Mouse (Mus musculus): ENCODE measurements around the gene Hip1r. TPM values are rescaled to one million over a fixed set of nuclear protein-coding genes. Genes with fewer than 3 reads are reported as not detected.

Hip1r gene
- polyA plus RNA-seq, 1 experiment from 2014 or later, result 31.2 TPM

DNA sequence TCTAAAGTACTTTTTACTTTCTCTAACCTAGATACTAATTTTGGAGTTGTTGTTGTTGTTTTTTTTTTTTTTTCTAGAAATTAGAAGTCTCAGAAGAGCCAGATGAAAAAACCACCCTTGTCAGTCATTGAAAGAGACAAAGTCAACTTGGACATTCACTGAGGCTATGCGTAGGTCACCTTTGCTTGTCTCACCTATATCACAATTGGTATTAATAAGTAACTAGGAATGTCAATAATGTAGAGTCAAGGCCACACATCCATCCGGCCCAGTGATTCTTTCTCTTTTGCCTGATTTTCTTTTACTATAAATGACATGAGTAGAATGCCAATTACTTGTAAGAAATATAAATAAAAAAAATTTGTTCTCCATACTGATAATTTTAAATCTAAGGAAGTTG, 6.7 kb upstream of the Hip1r start:
- Histone ChIP-seq H3K36me3 (ENCODE audit: control insufficient read depth, insufficient read depth, low read length) (no peaks in the 10 kb centered on the region), H3K27me3 (ENCODE audit: control insufficient read depth, insufficient read depth, low read length) (no peaks in the 10 kb centered on the region), H3K4me3 (replicated peaks; ENCODE audit: low read length) (no peak overlapping the region), H3K4me2 (ENCODE audit: low read depth, low read length) (no peak overlapping the region), H3K9me3 (replicated peaks; ENCODE audit: control insufficient read depth, low read length) (no peaks in the 10 kb centered on the region), H3K27ac (ENCODE audit: low read length) (no peak overlapping the region), H3K4me1 (ENCODE audit: control insufficient read depth, insufficient read depth, low read length) (peaks cover 5% of the 10 kb centered on the region; the same call in 1 of the 2 replicates), H3K9ac (ENCODE audit: low read length) (no peak overlapping the region)
- ATAC-seq (ENCODE audit: insufficient read depth, low FRiP score), result no peak
- 58% methylated on average over 2 of the region's 2 CpGs for WGBS

DNA sequence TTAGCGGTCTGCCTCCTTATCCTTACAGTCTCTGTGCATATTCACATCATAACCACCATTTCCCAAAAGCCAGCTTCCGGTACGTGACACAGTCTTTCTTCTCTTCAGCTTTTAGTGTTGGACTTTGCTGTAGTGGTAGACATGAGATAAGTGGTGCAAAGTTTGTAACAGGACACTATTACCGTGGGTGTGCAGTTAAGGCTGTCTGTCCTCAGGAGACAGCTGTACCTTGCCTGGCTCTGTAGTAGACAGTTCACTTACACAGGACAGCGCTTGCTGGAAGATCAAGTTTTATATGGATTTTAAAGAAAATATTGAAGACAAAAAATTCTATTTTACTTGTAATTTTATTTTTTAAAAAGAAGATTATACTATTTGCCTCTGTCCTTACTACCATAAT, 5.0 kb upstream of the Hip1r start:
- no peak overlapping the region for H3K4me2 ChIP-seq (ENCODE audit: low read depth, low read length)
- H3K9ac ChIP-seq (ENCODE audit: low read length), result no peak overlapping the region
- no peaks in the 10 kb centered on the region for H3K27me3 ChIP-seq (ENCODE audit: control insufficient read depth, insufficient read depth, low read length)
- H3K9me3 ChIP-seq (replicated peaks; ENCODE audit: control insufficient read depth, low read length), result no peaks in the 10 kb centered on the region
- H3K36me3 ChIP-seq (ENCODE audit: control insufficient read depth, insufficient read depth, low read length), result no peaks in the 10 kb centered on the region
- no peak overlapping the region for H3K27ac ChIP-seq (ENCODE audit: low read length)
- no peak overlapping the region for H3K4me3 ChIP-seq (replicated peaks; ENCODE audit: low read length)
- ATAC-seq (ENCODE audit: insufficient read depth, low FRiP score), result no peak
- WGBS, result 56% methylated on average over 5 of the region's 5 CpGs
- peaks cover 5% of the 10 kb centered on the region; the same call in 1 of the 2 replicates for H3K4me1 ChIP-seq (ENCODE audit: control insufficient read depth, insufficient read depth, low read length)

DNA sequence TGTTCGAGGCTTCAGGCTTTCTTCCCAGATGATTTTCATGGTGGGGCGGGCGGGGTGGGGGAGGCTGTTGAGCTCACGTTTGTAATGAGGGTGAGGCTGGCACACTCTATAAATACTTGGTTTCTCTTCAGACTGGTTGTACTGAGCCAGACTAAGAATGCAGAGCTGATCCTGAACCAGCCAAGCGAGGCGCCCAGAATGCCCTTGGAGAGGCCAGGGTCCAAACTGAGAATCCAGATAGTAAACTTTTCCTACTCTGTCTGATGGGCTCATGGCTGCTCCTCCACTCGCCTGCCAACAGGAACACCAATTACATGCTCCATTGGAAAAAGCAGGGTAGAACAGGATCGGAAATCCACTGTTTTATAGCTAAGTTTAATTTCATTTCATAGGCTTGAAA, 4.2 kb upstream of the Hip1r start:
- no peak overlapping the region for H3K9ac ChIP-seq (ENCODE audit: low read length)
- 70% methylated on average over 8 of the region's 8 CpGs for WGBS
- H3K4me1 ChIP-seq (ENCODE audit: control insufficient read depth, insufficient read depth, low read length), result peaks cover 5% of the 10 kb centered on the region; the same call in 1 of the 2 replicates
- no peaks in the 10 kb centered on the region for H3K9me3 ChIP-seq (replicated peaks; ENCODE audit: control insufficient read depth, low read length)
- no peaks in the 10 kb centered on the region for H3K27me3 ChIP-seq (ENCODE audit: control insufficient read depth, insufficient read depth, low read length)
- no peaks in the 10 kb centered on the region for H3K36me3 ChIP-seq (ENCODE audit: control insufficient read depth, insufficient read depth, low read length)
- H3K4me3 ChIP-seq (replicated peaks; ENCODE audit: low read length), result no peak overlapping the region
- H3K4me2 ChIP-seq (ENCODE audit: low read depth, low read length), result no peak overlapping the region
- ATAC-seq (ENCODE audit: insufficient read depth, low FRiP score), result no peak
- no peak overlapping the region for H3K27ac ChIP-seq (ENCODE audit: low read length)

- H3K27me3 ChIP-seq (ENCODE audit: control insufficient read depth, insufficient read depth, low read length), result no peaks in the 10 kb centered on the region
- no peak overlapping the region for H3K27ac ChIP-seq (ENCODE audit: low read length)
- no peak overlapping the region for H3K4me2 ChIP-seq (ENCODE audit: low read depth, low read length)
- peaks cover 6% of the 10 kb centered on the region; the same call in 1 of the 2 replicates for H3K4me1 ChIP-seq (ENCODE audit: control insufficient read depth, insufficient read depth, low read length)
- H3K4me3 ChIP-seq (replicated peaks; ENCODE audit: low read length), result no peak overlapping the region
- no peaks in the 10 kb centered on the region for H3K36me3 ChIP-seq (ENCODE audit: control insufficient read depth, insufficient read depth, low read length)
- 88% methylated on average over 4 of the region's 4 CpGs for WGBS
- H3K9ac ChIP-seq (ENCODE audit: low read length), result no peak overlapping the region
- no peaks in the 10 kb centered on the region for H3K9me3 ChIP-seq (replicated peaks; ENCODE audit: control insufficient read depth, low read length)
- no peak for ATAC-seq (ENCODE audit: insufficient read depth, low FRiP score)
Measured at GRCm38 (mm10) chr5:123970576-123970975, 2.9 kb upstream of the Hip1r start.

GRCm38 (mm10) chr5:123972453-123972852, 975 bp upstream of the Hip1r start:
- H3K4me2 ChIP-seq (ENCODE audit: low read depth, low read length), result no peak overlapping the region
- H3K4me3 ChIP-seq (replicated peaks; ENCODE audit: low read length), result no peak overlapping the region
- H3K9me3 ChIP-seq (replicated peaks; ENCODE audit: control insufficient read depth, low read length), result no peaks in the 10 kb centered on the region
- WGBS, result 64% methylated on average over 6 of the region's 6 CpGs
- peaks cover 6% of the 10 kb centered on the region; the same call in 1 of the 2 replicates for H3K4me1 ChIP-seq (ENCODE audit: control insufficient read depth, insufficient read depth, low read length)
- no peaks in the 10 kb centered on the region for H3K36me3 ChIP-seq (ENCODE audit: control insufficient read depth, insufficient read depth, low read length)
- no peak overlapping the region for H3K27ac ChIP-seq (ENCODE audit: low read length)
- no peak overlapping the region for H3K9ac ChIP-seq (ENCODE audit: low read length)
- no peaks in the 10 kb centered on the region for H3K27me3 ChIP-seq (ENCODE audit: control insufficient read depth, insufficient read depth, low read length)
- ATAC-seq (ENCODE audit: insufficient read depth, low FRiP score), result no peak

- Histone ChIP-seq H3K4me3 (replicated peaks; ENCODE audit: low read length) (peak overlapping the region; percentile 64), H3K36me3 (ENCODE audit: control insufficient read depth, insufficient read depth, low read length) (no peaks in the 10 kb centered on the region), H3K9me3 (replicated peaks; ENCODE audit: control insufficient read depth, low read length) (no peaks in the 10 kb centered on the region), H3K27ac (ENCODE audit: low read length) (peak overlapping the region; percentile 78), H3K27me3 (ENCODE audit: control insufficient read depth, insufficient read depth, low read length) (no peaks in the 10 kb centered on the region), H3K4me2 (ENCODE audit: low read depth, low read length) (peak overlapping the region; percentile 84), H3K9ac (ENCODE audit: low read length) (peak overlapping the region; percentile 78), H3K4me1 (ENCODE audit: control insufficient read depth, insufficient read depth, low read length) (0 out of 2 replicates have a peak, but pooled peaks cover 8% of the 10 kb centered on the region)
- no peak for ATAC-seq (ENCODE audit: insufficient read depth, low FRiP score)
- under 1% methylated on average over 14 of the region's 14 CpGs for WGBS
Measured at GRCm38 (mm10) chr5:123974179-123974485, 704 bp downstream of the Hip1r start.

- Histone ChIP-seq H3K9ac (ENCODE audit: low read length) (peak overlapping the region; percentile 78), H3K9me3 (replicated peaks; ENCODE audit: control insufficient read depth, low read length) (no peaks in the 10 kb centered on the region), H3K27me3 (ENCODE audit: control insufficient read depth, insufficient read depth, low read length) (no peaks in the 10 kb centered on the region), H3K36me3 (ENCODE audit: control insufficient read depth, insufficient read depth, low read length) (no peaks in the 10 kb centered on the region), H3K4me1 (ENCODE audit: control insufficient read depth, insufficient read depth, low read length) (peaks cover 12% of the 10 kb centered on the region), H3K27ac (ENCODE audit: low read length) (peak overlapping the region; percentile 78), H3K4me3 (replicated peaks; ENCODE audit: low read length) (peak overlapping the region; percentile 64), H3K4me2 (ENCODE audit: low read depth, low read length) (peak overlapping the region; percentile 84)
- 18% methylated on average over 11 of the region's 11 CpGs for WGBS
- ATAC-seq (ENCODE audit: insufficient read depth, low FRiP score), result no peak
Measured at GRCm38 (mm10) chr5:123974616-123975111, 1.2 kb downstream of the Hip1r start.

DNA sequence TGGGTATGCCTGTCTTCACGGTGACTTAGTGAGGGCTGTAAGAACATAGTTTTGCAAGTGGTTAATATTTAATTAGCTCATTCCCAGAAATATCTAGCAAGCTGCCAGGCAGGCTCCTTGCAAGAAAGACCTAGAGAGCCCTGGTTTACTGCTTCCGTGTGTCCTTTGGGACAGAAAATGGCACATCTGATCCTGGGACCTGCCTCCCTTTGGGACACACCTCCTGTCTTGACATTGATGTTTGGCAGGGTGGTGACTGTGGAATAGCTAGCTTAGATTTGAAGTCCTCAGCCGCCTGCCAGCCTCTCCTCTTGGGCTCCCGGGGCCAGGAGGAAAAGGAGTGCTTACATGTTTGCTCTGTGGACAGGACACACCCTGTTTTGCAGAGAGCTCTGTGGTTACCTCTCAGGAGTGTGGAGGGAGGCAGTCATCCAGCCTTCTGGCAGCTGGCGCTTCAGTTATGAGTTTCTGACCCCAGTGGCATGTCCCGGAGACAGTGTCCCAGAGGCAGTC, 2.3 kb downstream of the Hip1r start:
- Histone ChIP-seq H3K9me3 (replicated peaks; ENCODE audit: control insufficient read depth, low read length) (no peaks in the 10 kb centered on the region), H3K36me3 (ENCODE audit: control insufficient read depth, insufficient read depth, low read length) (no peaks in the 10 kb centered on the region), H3K4me2 (ENCODE audit: low read depth, low read length) (peak overlapping the region; percentile 84), H3K4me1 (ENCODE audit: control insufficient read depth, insufficient read depth, low read length) (peaks cover 17% of the 10 kb centered on the region), H3K4me3 (replicated peaks; ENCODE audit: low read length) (peak overlapping the region; percentile 64; the same call in 1 of the 2 replicates), H3K27ac (ENCODE audit: low read length) (peak overlapping the region; percentile 78), H3K27me3 (ENCODE audit: control insufficient read depth, insufficient read depth, low read length) (no peaks in the 10 kb centered on the region), H3K9ac (ENCODE audit: low read length) (no peak overlapping the region)
- ATAC-seq (ENCODE audit: insufficient read depth, low FRiP score), result peak; percentile 72
- WGBS, result 45% methylated on average over 6 of the region's 6 CpGs

- Histone ChIP-seq H3K27ac (ENCODE audit: low read length) (peak overlapping the region; percentile 78; the same call in 1 of the 2 replicates), H3K4me2 (ENCODE audit: low read depth, low read length) (0 out of 2 replicates have a peak overlapping the region, but pooled peaks have one; percentile 6)
Measured at GRCm38 (mm10) chr5:123977231-123977630, 3.8 kb downstream of the Hip1r start.

More at GRCm38 (mm10) chr5:123977231-123977630, 3.8 kb downstream of the Hip1r start:
- WGBS, result 29% methylated on average over 3 of the region's 3 CpGs
- Histone ChIP-seq H3K9me3 (replicated peaks; ENCODE audit: control insufficient read depth, low read length) (no peaks in the 10 kb centered on the region), H3K36me3 (ENCODE audit: control insufficient read depth, insufficient read depth, low read length) (no peaks in the 10 kb centered on the region), H3K9ac (ENCODE audit: low read length) (peak overlapping the region; percentile 29; the same call in 1 of the 2 replicates), H3K4me1 (ENCODE audit: control insufficient read depth, insufficient read depth, low read length) (peaks cover 23% of the 10 kb centered on the region), H3K27me3 (ENCODE audit: control insufficient read depth, insufficient read depth, low read length) (no peaks in the 10 kb centered on the region), H3K4me3 (replicated peaks; ENCODE audit: low read length) (no peak overlapping the region)
- ATAC-seq (ENCODE audit: insufficient read depth, low FRiP score), result no peak

Measured in stomach, embryonic 16.5 days (tissue).